Mouse (Mus musculus): ENCODE measurements at regions not wholly inside any gene's neighbourhood (a gene's known extent, or its start where the extent isn't known, plus 50 kb on each side); places are given as distances from the start of the nearest gene placed in this dataset.

GRCm38 (mm10) chr12:68783636-68784035, 375.4 kb downstream of the Rps29 start:
- no peak for TF ChIP-seq POLR2A (IDR thresholded peaks at IDR 0.05; ENCODE audit: borderline replicate concordance, insufficient read depth, low read length)
- no peak for TF ChIP-seq CTCF (IDR thresholded peaks at IDR 0.05; ENCODE audit: borderline replicate concordance, insufficient read depth, low read depth, low read length)

All from cerebellum, adult 2 months (tissue).